Mouse (Mus musculus) adipocyte (in vitro differentiated cells): ENCODE measurements at regions not wholly inside any gene's neighbourhood (a gene's known extent, or its start where the extent isn't known, plus 50 kb on each side); places are given as distances from the start of the nearest gene placed in this dataset.

ENCODE experiments used
- DNase-seq: peaks from one replicate; pipeline ENCODE4 v3.0.0-alpha.2; 2016; ENCODE audit warnings: low spot score

DNA sequence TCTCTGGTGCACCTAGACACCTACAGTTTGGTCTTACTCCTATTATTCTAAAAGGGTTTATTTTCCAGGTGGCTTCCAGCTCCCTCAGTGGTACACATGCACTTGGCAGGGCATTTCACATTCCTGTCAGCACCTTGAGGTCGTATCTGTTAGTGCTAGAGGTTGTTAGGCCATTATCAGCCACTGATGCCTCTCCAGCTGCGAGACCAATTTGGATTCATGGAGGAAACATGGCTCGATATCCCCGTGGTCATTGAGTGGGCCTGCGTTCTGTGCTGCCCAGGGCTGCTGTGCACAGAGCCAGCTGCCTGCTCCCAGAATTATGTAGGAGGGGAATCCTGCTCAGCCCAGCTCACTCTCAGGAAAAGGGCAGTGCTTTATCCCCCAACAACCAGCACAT is 60.1 kb upstream of the Irx1 start:
- DNase-seq, result no peak

GRCm38 (mm10) chr13:72043930-72044470 is 80.5 kb upstream of the Irx1 start:
- no peak for DNase-seq

DNA sequence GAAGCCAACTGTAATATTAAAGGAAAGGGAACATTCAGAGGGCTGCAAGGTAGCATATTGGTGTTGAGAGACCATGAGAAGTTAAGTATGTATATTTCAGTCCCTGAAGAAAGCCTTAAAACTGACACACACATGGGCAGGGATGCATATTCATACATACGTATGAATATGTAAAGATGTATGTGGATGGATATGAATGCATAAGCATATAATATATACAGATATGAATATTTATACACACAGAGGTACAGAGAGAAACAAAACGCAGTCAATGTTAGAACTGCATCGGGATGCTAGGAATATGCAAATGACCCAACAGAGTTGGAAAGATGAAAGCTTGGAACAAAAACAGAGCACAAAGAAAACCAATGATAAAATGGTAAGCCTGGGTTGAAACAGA is 92.9 kb upstream of the Irx1 start:
- DNase-seq, result no peak

DNA sequence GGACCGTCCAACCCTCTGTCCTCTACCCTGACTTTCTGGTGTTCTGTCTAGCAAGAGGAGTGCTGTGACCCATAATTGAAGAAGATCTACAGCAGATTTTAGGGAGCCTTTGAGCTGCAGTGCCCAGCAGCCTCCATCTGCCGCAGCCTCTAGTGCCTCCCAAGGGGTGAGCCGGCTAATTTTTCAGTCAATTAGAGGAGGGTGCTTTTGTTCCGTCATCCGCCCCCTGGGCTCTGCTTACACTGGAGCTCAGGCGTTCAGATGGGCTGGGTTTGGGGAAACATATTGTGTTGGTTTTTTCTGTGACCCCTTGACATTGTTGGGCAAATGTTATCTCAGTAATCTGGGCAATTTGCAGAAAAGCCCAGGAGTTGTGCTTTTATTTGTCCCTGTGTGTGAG is 98.1 kb upstream of the Irx1 start:
- no peak for DNase-seq

- DNase-seq, result no peak
Measured at GRCm38 (mm10) chr13:72063278-72063761, 99.8 kb upstream of the Irx1 start.

- no peak for DNase-seq
Measured at GRCm38 (mm10) chr13:72096585-72096984, 133.1 kb upstream of the Irx1 start.

DNA sequence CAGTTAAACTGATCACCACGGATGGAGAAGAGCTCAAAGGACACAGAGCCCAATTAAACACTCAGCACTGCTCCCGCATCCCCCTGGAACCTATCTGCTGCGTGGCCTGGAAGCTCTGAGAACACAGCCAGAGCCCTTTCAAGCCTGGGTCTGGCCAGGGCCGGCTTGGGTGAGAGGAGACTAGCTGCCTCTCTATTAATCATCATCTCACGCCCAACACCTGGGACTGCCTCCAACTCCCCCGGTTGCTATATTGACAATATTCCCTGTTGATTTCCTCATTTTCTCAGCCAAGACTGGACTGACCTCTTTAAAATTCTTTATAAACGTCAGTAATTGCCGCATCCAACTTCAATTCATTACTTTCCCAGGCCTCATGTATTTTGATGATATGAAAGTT is 133.7 kb upstream of the Irx1 start:
- no peak for DNase-seq

GRCm38 (mm10) chr13:72097811-72098210 is 134.3 kb upstream of the Irx1 start:
- no peak for DNase-seq

DNA sequence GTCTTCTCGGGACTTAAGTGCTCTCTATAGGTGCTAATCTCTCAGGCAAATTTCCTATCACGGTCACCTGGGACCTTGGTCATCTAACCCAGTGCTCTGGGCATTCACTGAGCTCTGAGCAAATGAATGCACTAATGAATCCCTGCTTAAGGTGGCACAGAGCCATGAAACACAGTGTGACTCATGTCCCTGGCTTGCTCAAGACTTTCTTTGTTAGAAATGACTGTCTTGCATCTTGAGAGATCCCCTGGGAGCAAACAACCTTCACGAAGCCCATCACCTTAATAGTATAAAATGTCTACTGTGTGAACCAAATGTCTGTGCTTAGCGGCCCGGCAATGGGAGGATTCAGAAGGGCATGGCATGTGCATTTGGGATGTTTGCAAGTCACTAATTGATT is 137.2 kb upstream of the Irx1 start:
- DNase-seq, result peak; percentile 4

DNA sequence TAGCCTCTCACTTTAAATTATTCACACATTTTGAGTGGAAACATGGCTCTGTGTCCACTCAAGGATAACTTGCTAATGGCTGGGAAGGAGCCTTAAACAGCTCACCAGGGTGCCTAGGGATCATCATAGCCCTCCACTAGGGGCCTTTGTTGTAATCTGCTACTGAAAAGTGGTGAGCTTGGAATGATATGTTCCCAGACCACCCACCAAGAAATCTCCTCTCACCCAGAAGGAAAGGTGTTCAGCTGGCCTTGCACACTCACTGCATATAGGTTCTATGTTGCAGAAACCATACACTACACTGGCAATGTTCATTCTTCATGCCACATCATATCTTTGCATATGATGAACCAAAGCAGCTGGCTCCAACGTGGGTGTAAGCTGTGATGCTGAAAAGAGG is 145.1 kb upstream of the Irx1 start:
- no peak for DNase-seq

DNA sequence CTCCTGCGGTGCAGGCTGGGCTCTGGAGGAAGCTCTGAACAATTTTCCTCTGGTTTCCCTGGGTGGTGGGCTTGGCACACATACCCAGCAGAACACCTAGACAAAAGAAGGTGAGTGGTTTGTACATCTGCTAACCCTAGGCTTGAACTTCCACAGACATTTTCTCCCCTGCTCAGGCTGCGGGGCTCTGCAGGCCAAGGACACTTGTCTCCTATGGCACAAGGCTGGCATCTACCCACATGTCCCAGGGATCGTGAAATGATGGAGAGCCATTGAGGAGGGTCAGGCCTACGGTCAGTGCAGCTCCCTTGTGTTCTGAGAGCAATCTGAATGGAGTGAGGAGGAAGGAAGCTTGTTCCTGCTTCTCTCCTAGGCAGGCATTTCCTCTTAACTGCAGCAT is 150.4 kb upstream of the Irx1 start:
- DNase-seq, result no peak

- DNase-seq, result no peak
Measured at GRCm38 (mm10) chr13:72114776-72115663, 151.5 kb upstream of the Irx1 start.

DNA sequence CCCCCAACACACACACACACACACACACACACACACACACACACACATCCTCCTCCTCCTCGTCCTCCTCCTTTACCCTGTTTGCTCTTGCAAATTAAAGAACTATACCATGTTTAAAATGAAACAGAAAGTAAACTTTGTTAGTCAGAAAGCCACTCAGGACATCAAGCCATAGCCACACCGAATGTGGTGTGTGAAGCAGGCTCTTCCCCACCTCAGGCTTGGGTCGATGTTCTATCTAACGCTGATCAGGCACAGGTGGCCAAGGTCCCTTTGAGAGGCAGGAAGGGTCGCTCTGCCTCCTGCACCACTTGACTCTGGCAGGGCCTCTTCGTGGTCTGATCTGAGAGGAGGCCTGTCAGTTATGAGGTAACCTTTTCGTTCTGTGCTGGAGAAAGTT is 156.9 kb upstream of the Irx1 start:
- no peak for DNase-seq

DNA sequence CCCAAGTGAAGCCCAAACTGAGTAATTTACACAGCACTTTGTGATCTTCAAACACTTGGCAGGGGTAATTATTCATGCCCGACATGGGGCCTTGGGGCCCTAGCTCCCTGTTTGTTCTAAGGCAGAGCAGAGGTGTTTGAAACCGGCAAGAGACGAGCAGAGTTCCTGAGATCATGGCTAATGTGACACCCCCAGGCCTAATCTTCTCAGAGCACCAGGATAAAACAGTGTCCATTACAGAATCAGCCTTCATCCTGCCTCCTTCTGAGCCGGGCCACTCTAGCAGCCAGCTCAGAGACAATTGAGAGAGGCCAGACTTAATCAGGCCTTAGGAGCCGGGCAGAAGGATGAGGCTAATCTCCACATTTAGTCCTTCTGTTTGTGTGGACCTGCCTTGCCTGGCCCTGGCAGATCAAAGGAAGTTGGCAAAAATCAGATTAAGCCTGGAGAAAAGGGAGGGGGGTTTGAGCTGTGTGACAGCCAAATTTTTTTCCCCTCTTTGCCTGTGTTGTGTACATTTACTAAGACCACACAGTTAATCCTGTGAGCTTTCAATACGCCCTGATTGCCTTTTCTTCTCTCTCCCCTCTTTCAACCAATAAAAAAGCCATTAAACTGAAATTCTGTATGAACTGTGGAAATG is 157.5 kb upstream of the Irx1 start:
- DNase-seq, result no peak

GRCm38 (mm10) chr13:72121554-72122229 is 158.2 kb upstream of the Irx1 start:
- DNase-seq, result no peak

DNA sequence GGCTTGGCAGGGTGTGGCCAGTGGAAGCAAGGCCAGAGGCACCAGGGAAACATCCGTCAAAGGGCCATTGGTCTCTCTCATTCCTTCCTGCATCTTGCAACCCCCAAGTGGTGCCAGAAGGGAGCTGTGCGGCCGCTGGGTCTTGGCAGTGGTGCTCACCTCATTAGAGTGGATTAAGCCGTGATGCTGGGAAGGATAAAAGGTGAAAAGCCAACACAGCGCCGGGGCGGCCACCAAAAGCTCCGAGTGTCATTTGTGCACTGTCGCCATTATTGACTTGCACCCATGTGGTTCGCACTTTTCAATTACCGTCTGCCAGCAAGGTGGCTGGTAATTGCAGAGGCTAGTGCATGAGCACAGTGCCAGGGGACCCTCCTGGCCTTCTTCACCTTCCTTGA is 158.7 kb upstream of the Irx1 start:
- no peak for DNase-seq

GRCm38 (mm10) chr13:72128306-72128705 is 164.8 kb upstream of the Irx1 start:
- DNase-seq, result no peak

- no peak for DNase-seq
Measured at GRCm38 (mm10) chr13:72131341-72131740, 167.8 kb upstream of the Irx1 start.

GRCm38 (mm10) chr13:72134101-72134768 is 170.7 kb upstream of the Irx1 start:
- no peak for DNase-seq

GRCm38 (mm10) chr13:72166225-72166624 is 202.7 kb upstream of the Irx1 start:
- no peak for DNase-seq

GRCm38 (mm10) chr13:72167434-72167833 is 203.9 kb upstream of the Irx1 start:
- DNase-seq, result no peak

- no peak for DNase-seq
Measured at GRCm38 (mm10) chr13:72183636-72184035, 220.1 kb upstream of the Irx1 start.
